Mouse (Mus musculus): ENCODE data around the gene Parp4. TPM values are rescaled to one million over a fixed set of nuclear protein-coding genes. Genes with fewer than 3 reads are reported as not detected.

The Parp4 gene
- polyA plus RNA-seq, 1 experiment from 2014 or later: 10.6 TPM

DNA sequence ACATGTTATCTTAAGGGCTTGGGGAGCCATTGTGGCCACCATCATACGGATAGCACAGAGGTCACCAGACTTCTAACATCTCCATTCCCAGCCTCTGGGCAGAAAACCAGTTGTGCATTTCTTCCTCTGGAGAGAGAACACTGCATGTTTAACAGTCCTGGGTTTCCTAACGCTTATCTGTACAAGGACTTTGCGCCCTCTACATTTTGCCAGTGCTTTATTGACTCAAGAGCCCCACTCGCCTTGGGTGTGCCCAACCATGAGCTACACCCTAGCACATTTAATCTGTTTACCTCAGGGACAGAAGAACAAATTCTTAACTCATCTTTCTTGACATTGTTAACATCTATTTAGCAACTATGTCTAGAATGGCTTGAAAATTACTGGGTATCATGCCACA, 50.8 kb downstream of the Parp4 start:
- no peaks in the 10 kb centered on the region for H3K9me3 ChIP-seq (ENCODE audit: low read length)
- peaks cover 46% of the 10 kb centered on the region for H3K36me3 ChIP-seq (ENCODE audit: insufficient read depth, low read length)
- no peaks in the 10 kb centered on the region for H3K4me1 ChIP-seq (ENCODE audit: insufficient read depth, low read depth, low read length)
- H3K27me3 ChIP-seq (replicated peaks; ENCODE audit: insufficient read depth, low read length): no peaks in the 10 kb centered on the region
- no peak for TF ChIP-seq EP300 (IDR thresholded peaks at IDR 0.05)
- TF ChIP-seq CTCF (IDR thresholded peaks at IDR 0.05): no peak
- H3K27ac ChIP-seq (ENCODE audit: low read length): no peak overlapping the region
- H3K9ac ChIP-seq (replicated peaks; ENCODE audit: low read depth): no peak overlapping the region
- ATAC-seq: no peak; the same call in 1 of the 2 replicates
- H3K4me2 ChIP-seq (replicated peaks; ENCODE audit: low read depth, low read length): no peak overlapping the region
- H3K4me3 ChIP-seq (ENCODE audit: low read depth, low read length): no peak overlapping the region
- DNase-seq (ENCODE audit: low spot score): no peak
- WGBS: 52% methylated on average over 4 of the region's 4 CpGs

DNA sequence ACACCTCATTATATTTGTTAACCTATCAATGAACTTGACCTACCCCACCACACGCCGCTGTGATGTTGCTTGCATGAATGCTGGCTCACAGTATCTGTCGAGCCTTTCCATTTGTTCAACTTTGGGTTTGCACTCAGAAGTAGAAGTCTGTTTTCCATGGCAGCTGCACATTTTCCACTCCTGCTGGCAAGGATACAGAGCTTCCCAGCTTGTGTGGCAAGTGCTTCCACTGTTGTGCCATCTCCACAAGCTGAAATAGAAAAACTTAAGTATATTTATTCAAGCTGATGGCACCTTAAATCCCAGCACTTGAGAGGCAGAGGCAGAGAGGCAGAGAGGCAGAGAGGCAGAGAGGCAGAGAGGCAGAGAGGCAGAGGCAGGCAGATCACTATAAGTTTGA, 52.9 kb downstream of the Parp4 start:
- peaks cover 37% of the 10 kb centered on the region for H3K36me3 ChIP-seq (ENCODE audit: insufficient read depth, low read length)
- H3K27me3 ChIP-seq (replicated peaks; ENCODE audit: insufficient read depth, low read length): no peaks in the 10 kb centered on the region
- 76% methylated on average over 3 of the region's 3 CpGs for WGBS
- no peak overlapping the region for H3K4me3 ChIP-seq (ENCODE audit: low read depth, low read length)
- no peak overlapping the region for H3K9ac ChIP-seq (replicated peaks; ENCODE audit: low read depth)
- H3K4me1 ChIP-seq (ENCODE audit: insufficient read depth, low read depth, low read length): no peaks in the 10 kb centered on the region
- DNase-seq (ENCODE audit: low spot score) (no peak), ATAC-seq (no peak)
- TF ChIP-seq EP300 (IDR thresholded peaks at IDR 0.05) (no peak), CTCF (IDR thresholded peaks at IDR 0.05) (no peak)
- H3K27ac ChIP-seq (ENCODE audit: low read length): no peak overlapping the region
- no peaks in the 10 kb centered on the region for H3K9me3 ChIP-seq (ENCODE audit: low read length)
- H3K4me2 ChIP-seq (replicated peaks; ENCODE audit: low read depth, low read length): no peak overlapping the region

DNA sequence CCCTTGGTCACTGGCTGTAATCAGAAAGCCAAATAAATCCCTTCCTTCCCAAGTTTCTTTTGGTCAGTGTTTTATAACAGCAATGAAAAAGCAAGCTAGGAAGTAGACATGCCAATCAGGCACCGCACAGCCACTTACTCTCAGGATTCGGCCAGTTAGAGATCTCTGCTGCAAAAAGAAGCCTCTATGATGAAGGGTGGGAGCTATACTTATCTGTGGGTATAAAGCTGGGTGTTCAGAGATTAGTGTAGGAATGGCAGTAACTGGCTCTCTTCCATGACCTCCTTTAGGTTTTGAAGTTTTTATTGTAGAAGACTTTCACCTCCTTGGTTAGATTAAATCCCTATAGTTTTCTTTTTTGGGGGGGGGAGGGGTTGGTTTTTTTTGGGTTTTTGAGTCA, 55.7 kb downstream of the Parp4 start:
- H3K4me3 ChIP-seq (ENCODE audit: low read depth, low read length): no peak overlapping the region
- TF ChIP-seq EP300 (IDR thresholded peaks at IDR 0.05): no peak
- TF ChIP-seq CTCF (IDR thresholded peaks at IDR 0.05): no peak
- H3K36me3 ChIP-seq (ENCODE audit: insufficient read depth, low read length): peaks cover 39% of the 10 kb centered on the region; the same call in 1 of the 2 replicates
- no peak overlapping the region for H3K27ac ChIP-seq (ENCODE audit: low read length)
- WGBS: 87% methylated on average over 2 of the region's 2 CpGs
- H3K27me3 ChIP-seq (replicated peaks; ENCODE audit: insufficient read depth, low read length): no peaks in the 10 kb centered on the region
- no peak overlapping the region for H3K4me2 ChIP-seq (replicated peaks; ENCODE audit: low read depth, low read length)
- no peak for DNase-seq (ENCODE audit: low spot score)
- H3K4me1 ChIP-seq (ENCODE audit: insufficient read depth, low read depth, low read length): no peaks in the 10 kb centered on the region
- H3K9ac ChIP-seq (replicated peaks; ENCODE audit: low read depth): no peak overlapping the region
- ATAC-seq: no peak
- no peaks in the 10 kb centered on the region for H3K9me3 ChIP-seq (ENCODE audit: low read length)

DNA sequence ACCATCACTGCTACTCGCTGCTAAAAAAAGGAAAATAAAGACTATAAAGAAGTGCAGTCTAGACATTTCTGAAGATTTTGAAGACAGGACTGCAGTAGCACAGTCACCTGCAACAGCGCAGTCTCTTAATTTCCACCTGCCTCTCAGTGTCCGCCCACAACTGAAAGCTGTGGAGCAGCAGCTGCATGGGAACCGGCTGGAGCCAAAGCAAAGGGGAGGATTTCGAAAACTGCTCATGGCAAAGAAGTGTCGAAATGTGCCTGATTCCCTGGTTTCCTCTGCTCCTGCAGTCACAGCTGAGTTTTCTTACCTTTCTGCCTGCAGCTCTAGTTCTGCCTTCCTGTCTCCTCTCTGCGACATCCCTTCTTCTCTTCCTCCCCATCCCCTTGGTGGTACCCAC, 71.8 kb downstream of the Parp4 start:
- Histone ChIP-seq H3K36me3 (ENCODE audit: insufficient read depth, low read length) (0 out of 2 replicates have a peak, but pooled peaks cover 8% of the 10 kb centered on the region), H3K4me2 (replicated peaks; ENCODE audit: low read depth, low read length) (no peak overlapping the region), H3K27me3 (replicated peaks; ENCODE audit: insufficient read depth, low read length) (no peaks in the 10 kb centered on the region), H3K4me3 (ENCODE audit: low read depth, low read length) (no peak overlapping the region), H3K27ac (ENCODE audit: low read length) (no peak overlapping the region), H3K9ac (replicated peaks; ENCODE audit: low read depth) (no peak overlapping the region), H3K4me1 (ENCODE audit: insufficient read depth, low read depth, low read length) (no peaks in the 10 kb centered on the region), H3K9me3 (ENCODE audit: low read length) (no peaks in the 10 kb centered on the region)
- ATAC-seq (no peak), DNase-seq (ENCODE audit: low spot score) (no peak)
- 62% methylated on average over 7 of the region's 7 CpGs for WGBS
- TF ChIP-seq CTCF (IDR thresholded peaks at IDR 0.05) (no peak), EP300 (IDR thresholded peaks at IDR 0.05) (no peak)

DNA sequence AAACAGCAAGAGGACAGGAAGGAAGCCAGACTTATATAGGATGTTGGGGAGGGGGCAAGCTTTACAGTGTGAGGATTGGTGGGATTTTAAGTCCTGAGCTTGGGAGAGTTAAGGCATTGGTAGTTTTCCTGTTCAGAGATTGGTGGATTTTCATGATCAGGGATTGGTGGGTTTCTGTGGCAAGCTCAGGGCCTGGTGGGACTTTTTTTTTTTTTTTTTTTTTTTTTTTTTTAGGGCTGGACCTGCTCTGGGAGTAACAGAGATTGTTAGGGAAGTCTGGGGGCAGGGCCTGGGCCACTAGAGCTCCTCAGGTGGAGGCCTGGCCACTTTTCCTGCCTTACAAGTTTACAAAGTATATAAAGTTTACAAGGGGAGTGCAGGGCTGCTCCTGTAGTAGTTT, 74.0 kb downstream of the Parp4 start:
- no peak overlapping the region for H3K27ac ChIP-seq (ENCODE audit: low read length)
- peaks cover 4% of the 10 kb centered on the region; the same call in 1 of the 2 replicates for H3K9me3 ChIP-seq (ENCODE audit: low read length)
- TF ChIP-seq CTCF (IDR thresholded peaks at IDR 0.05) (no peak), EP300 (IDR thresholded peaks at IDR 0.05) (no peak)
- H3K9ac ChIP-seq (replicated peaks; ENCODE audit: low read depth): no peak overlapping the region
- H3K4me2 ChIP-seq (replicated peaks; ENCODE audit: low read depth, low read length): no peak overlapping the region
- DNase-seq (ENCODE audit: low spot score): no peak
- no peaks in the 10 kb centered on the region for H3K4me1 ChIP-seq (ENCODE audit: insufficient read depth, low read depth, low read length)
- H3K36me3 ChIP-seq (ENCODE audit: insufficient read depth, low read length): peaks cover 19% of the 10 kb centered on the region
- no peak for ATAC-seq
- no peaks in the 10 kb centered on the region for H3K27me3 ChIP-seq (replicated peaks; ENCODE audit: insufficient read depth, low read length)
- H3K4me3 ChIP-seq (ENCODE audit: low read depth, low read length): no peak overlapping the region

DNA sequence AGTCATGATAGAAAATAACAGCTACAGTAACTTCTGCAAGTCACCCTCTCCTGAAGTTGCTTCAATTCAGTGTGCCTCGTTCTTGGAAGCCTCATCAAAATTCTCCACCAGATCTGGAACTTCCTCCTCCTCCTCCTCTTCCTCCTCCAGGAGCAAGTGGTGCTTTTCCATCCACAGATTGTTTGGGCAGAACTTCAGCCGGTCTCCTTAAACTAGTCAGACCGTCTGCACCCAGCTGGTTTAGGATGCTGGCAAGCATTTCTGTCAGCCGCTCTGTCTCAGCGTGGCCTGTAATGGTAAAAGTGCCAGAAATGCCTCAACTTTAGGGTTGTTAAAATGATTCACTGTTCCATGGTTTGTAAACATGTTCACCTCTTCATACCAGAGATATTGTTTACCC, 90.2 kb downstream of the Parp4 start:
- ATAC-seq (no peak), DNase-seq (ENCODE audit: low spot score) (no peak)
- WGBS: 42% methylated on average over 5 of the region's 5 CpGs
- Histone ChIP-seq H3K4me3 (ENCODE audit: low read depth, low read length) (no peak overlapping the region), H3K27me3 (replicated peaks; ENCODE audit: insufficient read depth, low read length) (no peaks in the 10 kb centered on the region), H3K36me3 (ENCODE audit: insufficient read depth, low read length) (no peaks in the 10 kb centered on the region), H3K27ac (ENCODE audit: low read length) (no peak overlapping the region), H3K4me1 (ENCODE audit: insufficient read depth, low read depth, low read length) (peaks cover 7% of the 10 kb centered on the region; the same call in 1 of the 2 replicates), H3K4me2 (replicated peaks; ENCODE audit: low read depth, low read length) (no peak overlapping the region), H3K9ac (replicated peaks; ENCODE audit: low read depth) (no peak overlapping the region), H3K9me3 (ENCODE audit: low read length) (no peaks in the 10 kb centered on the region)
- no peak for TF ChIP-seq CTCF (IDR thresholded peaks at IDR 0.05)
- no peak for TF ChIP-seq EP300 (IDR thresholded peaks at IDR 0.05)

DNA sequence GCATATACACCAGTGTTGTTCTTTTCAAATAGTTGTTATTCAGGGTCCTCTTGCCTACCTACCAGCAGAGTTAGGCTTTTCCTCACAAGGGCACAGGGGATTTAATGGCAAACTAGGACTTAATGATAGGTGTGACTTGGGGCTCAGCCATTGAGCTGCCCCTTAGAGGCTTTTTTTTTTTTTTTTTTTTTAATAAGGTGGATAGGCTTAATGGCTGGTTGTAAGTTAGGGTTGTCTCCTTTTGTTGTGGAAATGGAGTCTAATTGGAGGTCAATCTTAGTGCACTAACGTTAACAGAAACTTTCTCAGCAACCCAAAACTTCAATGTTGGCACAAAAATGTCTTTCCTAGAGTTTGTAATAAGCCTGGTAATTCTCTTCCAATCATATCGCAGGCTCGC, 91.5 kb downstream of the Parp4 start:
- no peaks in the 10 kb centered on the region for H3K36me3 ChIP-seq (ENCODE audit: insufficient read depth, low read length)
- WGBS: 80% methylated on average over 3 of the region's 3 CpGs
- no peak overlapping the region for H3K4me3 ChIP-seq (ENCODE audit: low read depth, low read length)

More for the DNA sequence above, 91.5 kb downstream of the Parp4 start:
- Histone ChIP-seq H3K9me3 (ENCODE audit: low read length) (no peaks in the 10 kb centered on the region), H3K4me1 (ENCODE audit: insufficient read depth, low read depth, low read length) (peaks cover 7% of the 10 kb centered on the region; the same call in 1 of the 2 replicates), H3K9ac (replicated peaks; ENCODE audit: low read depth) (no peak overlapping the region), H3K4me2 (replicated peaks; ENCODE audit: low read depth, low read length) (no peak overlapping the region), H3K27me3 (replicated peaks; ENCODE audit: insufficient read depth, low read length) (no peaks in the 10 kb centered on the region), H3K27ac (ENCODE audit: low read length) (no peak overlapping the region)
- no peak for ATAC-seq
- TF ChIP-seq CTCF (IDR thresholded peaks at IDR 0.05): no peak
- TF ChIP-seq EP300 (IDR thresholded peaks at IDR 0.05): no peak
- DNase-seq (ENCODE audit: low spot score): no peak
